Mouse (Mus musculus) limb, embryonic 14.5 days (tissue): Measurements from ENCODE around the gene Gm8281. TPM values are rescaled to one million over a fixed set of nuclear protein-coding genes. Genes with fewer than 3 reads are reported as not detected.
"Not testable (repeated sequence)": the region's sequence is repeated elsewhere in the genome, so short reads cannot be mapped to it uniquely, and the experiment has no call there.

ENCODE experiments used
- ATAC-seq: fragments of 200-750 bp; cut with Nextera tagmentation; 2 replicates; pipeline ENCODE4 v1.8.0; 2017; ENCODE audit warnings: low read depth, moderate number of reproducible peaks, moderate TSS enrichment; ENCODE audit not compliant: low FRiP score
- DNase-seq: peaks from one replicate; pipeline ENCODE4 v3.0.0-alpha.2; 2015; ENCODE audit warnings: low spot score
- H3K27ac ChIP-seq: fragments of 300-500 bp; sonication (generic); replicated peaks from 2 replicates; pipeline ENCODE4 v1.5.1; 2014; ENCODE audit warnings: low read depth, mild to moderate bottlenecking, low read length, moderate library complexity, mixed read lengths
- H3K27me3 ChIP-seq: fragments of 300-500 bp; sonication (generic); 2 replicates; pipeline ENCODE4 v1.6.1; 2014; ENCODE audit warnings: low read length, mixed read lengths; ENCODE audit not compliant: control insufficient read depth, insufficient read depth
- H3K36me3 ChIP-seq: fragments of 300-500 bp; sonication (generic); 2 replicates; pipeline ENCODE4 v1.6.1; 2014; ENCODE audit warnings: mild to moderate bottlenecking, low read length, moderate library complexity, mixed read lengths; ENCODE audit not compliant: control insufficient read depth, insufficient read depth
- H3K4me1 ChIP-seq: fragments of 300-500 bp; sonication (generic); 2 replicates; pipeline ENCODE4 v1.6.1; 2014; ENCODE audit warnings: antibody characterized with exemption, low read length, mixed read lengths; ENCODE audit not compliant: control insufficient read depth, insufficient read depth
- H3K4me2 ChIP-seq: fragments of 300-500 bp; sonication (generic); replicated peaks from 2 replicates; pipeline ENCODE4 v1.6.1; 2014; ENCODE audit warnings: low read depth, mild to moderate bottlenecking, low read length, moderate library complexity; ENCODE audit not compliant: severe bottlenecking
- H3K4me3 ChIP-seq: fragments of 300-500 bp; sonication (generic); replicated peaks from 2 replicates; pipeline ENCODE4 v1.5.1; 2014; ENCODE audit warnings: low read length
- H3K9ac ChIP-seq: fragments of 300-500 bp; sonication (generic); 2 replicates; pipeline ENCODE4 v1.6.1; 2014; ENCODE audit warnings: mild to moderate bottlenecking, low read depth, low read length, moderate library complexity; ENCODE audit not compliant: severe bottlenecking
- H3K9me3 ChIP-seq: fragments of 300-500 bp; sonication (generic); 2 replicates; pipeline ENCODE4 v1.6.1; 2016; ENCODE audit warnings: low read length; ENCODE audit not compliant: control insufficient read depth
- WGBS: fragments of 180-500 bp; shearing (Covaris S2); extraction: QIAGEN DNeasy Blood & Tissue Kit; methylation state at CpG from one replicate; pipeline ENCODE4 v1.1.7; 2014; 5-methylcytosine and 5-hydroxymethylcytosine counted together
- polyA plus RNA-seq, 2 experiments: library from polyadenylated mRNA; depleted of rRNA in 1 of 2; stranded (reverse) in 1 of 2; unstranded in 1 of 2; fragments of >200 nt; fragmentation: Nextera tagmentation in 1 of 2; extraction: Ambion mirVana in 1 of 2; gene quantifications; 2 replicates each; pipeline versions ENCODE4 v1.2.1 to v1.2.3; 2012 to 2014

Gm8281 gene
- 1.1 and 2.1 TPM in 2 replicates for polyA plus RNA-seq (2012; rRNA removed)
- 0.32 and 0.43 TPM in 2 replicates for polyA plus RNA-seq (2014; fragmentation: Nextera tagmentation; extraction: Ambion mirVana)

GRCm38 (mm10) chr14:5070611-5071490 is at the start of gene Gm8281:
Gene Gm8281 (plus strand): TSS chr14:5071040.
- not testable (repeated sequence) for H3K9me3 ChIP-seq, ATAC-seq, H3K36me3 ChIP-seq, H3K27ac ChIP-seq, H3K4me1 ChIP-seq, H3K27me3 ChIP-seq
- peak within 1 kb of the TSS; percentile 49; the same call in 1 of the 2 replicates for H3K9ac ChIP-seq
- WGBS = 6% methylated on average over 18 of the region's 63 CpGs
- DNase-seq = peak; percentile 1
- H3K4me2 ChIP-seq = peak within 1 kb of the TSS; percentile 59
- H3K4me3 ChIP-seq = peak within 1 kb of the TSS; percentile 33

GRCm38 (mm10) chr14:5050329-5050728 is 20.5 kb upstream of the Gm8281 start, which contains the start of gene 4930555G01Rik:
Gene 4930555G01Rik (plus strand): TSS chr14:5050629.
- not testable (repeated sequence) for H3K9me3 ChIP-seq, H3K9ac ChIP-seq, H3K36me3 ChIP-seq, DNase-seq, ATAC-seq, H3K27ac ChIP-seq, H3K4me2 ChIP-seq, H3K27me3 ChIP-seq, H3K4me3 ChIP-seq, H3K4me1 ChIP-seq
- no CpG with 5 or more reads among the region's 3 CpGs for WGBS

GRCm38 (mm10) chr14:5131219-5131618 is 60.4 kb downstream of the Gm8281 start, which contains the start of gene Gm8279:
Gene Gm8279 (plus strand): TSS chr14:5131519.
- WGBS = 80% methylated on average over 2 of the region's 2 CpGs
- not testable (repeated sequence) for H3K9me3 ChIP-seq, ATAC-seq, H3K4me1 ChIP-seq, H3K27ac ChIP-seq, H3K36me3 ChIP-seq, H3K27me3 ChIP-seq, H3K4me3 ChIP-seq, H3K9ac ChIP-seq, H3K4me2 ChIP-seq, DNase-seq

Other genes starting within 250 kb of the Gm8281 start
- not detected in 2 replicates for gene Gm3269, start 232.9 kb upstream of the Gm8281 start, polyA plus RNA-seq (2012; rRNA removed)
- not detected in 2 replicates for gene Gm3269, start 232.9 kb upstream of the Gm8281 start, polyA plus RNA-seq (2014; fragmentation: Nextera tagmentation; extraction: Ambion mirVana)
- 0.68 TPM in 1 of 2 replicates, not detected in the other for gene Gm3264, start 215.5 kb upstream of the Gm8281 start, polyA plus RNA-seq (2012; rRNA removed)
- gene Gm3264, start 215.5 kb upstream of the Gm8281 start, polyA plus RNA-seq (2014; fragmentation: Nextera tagmentation; extraction: Ambion mirVana) = 0.57 TPM in 1 of 2 replicates, not detected in the other
- gene Gm3278, start 178.6 kb upstream of the Gm8281 start, polyA plus RNA-seq (2012; rRNA removed) = 0.09 TPM in 1 of 2 replicates, not detected in the other
- gene Gm3278, start 178.6 kb upstream of the Gm8281 start, polyA plus RNA-seq (2014; fragmentation: Nextera tagmentation; extraction: Ambion mirVana) = not detected in 2 replicates
- not detected in 2 replicates for gene Gm8297, start 87.1 kb upstream of the Gm8281 start, polyA plus RNA-seq (2012; rRNA removed)
- gene Gm8297, start 87.1 kb upstream of the Gm8281 start, polyA plus RNA-seq (2014; fragmentation: Nextera tagmentation; extraction: Ambion mirVana) = not detected in 2 replicates
- gene Gm3298, start 55.1 kb upstream of the Gm8281 start, polyA plus RNA-seq (2012; rRNA removed) = not detected in 2 replicates
- not detected in 2 replicates for gene Gm3298, start 55.1 kb upstream of the Gm8281 start, polyA plus RNA-seq (2014; fragmentation: Nextera tagmentation; extraction: Ambion mirVana)
- not detected in 2 replicates for gene 4930555G01Rik, start 20.4 kb upstream of the Gm8281 start, polyA plus RNA-seq (2012; rRNA removed)
- gene 4930555G01Rik, start 20.4 kb upstream of the Gm8281 start, polyA plus RNA-seq (2014; fragmentation: Nextera tagmentation; extraction: Ambion mirVana) = not detected in 2 replicates
- not detected in 2 replicates for gene Gm8279, start 60.5 kb downstream of the Gm8281 start, polyA plus RNA-seq (2012; rRNA removed)
- gene Gm8279, start 60.5 kb downstream of the Gm8281 start, polyA plus RNA-seq (2014; fragmentation: Nextera tagmentation; extraction: Ambion mirVana) = not detected in 2 replicates
- gene Gm3317, start 93.5 kb downstream of the Gm8281 start, polyA plus RNA-seq (2012; rRNA removed) = not detected in 2 replicates
- not detected in 2 replicates for gene Gm3317, start 93.5 kb downstream of the Gm8281 start, polyA plus RNA-seq (2014; fragmentation: Nextera tagmentation; extraction: Ambion mirVana)
- not detected in 2 replicates for gene Gm8271, start 114.8 kb downstream of the Gm8281 start, polyA plus RNA-seq (2012; rRNA removed)
- not detected in 2 replicates for gene Gm8271, start 114.8 kb downstream of the Gm8281 start, polyA plus RNA-seq (2014; fragmentation: Nextera tagmentation; extraction: Ambion mirVana)
- gene Gm3526, start 189.5 kb downstream of the Gm8281 start, polyA plus RNA-seq (2012; rRNA removed) = not detected in 2 replicates
- gene Gm3526, start 189.5 kb downstream of the Gm8281 start, polyA plus RNA-seq (2014; fragmentation: Nextera tagmentation; extraction: Ambion mirVana) = not detected in 2 replicates